Mouse (Mus musculus): Measurements from ENCODE around the gene AC131692.1. TPM values are rescaled to one million over a fixed set of nuclear protein-coding genes. Genes with fewer than 3 reads are reported as not detected.

The AC131692.1 gene
- polyA plus RNA-seq, 1 experiment from 2014 or later: not detected

DNA sequence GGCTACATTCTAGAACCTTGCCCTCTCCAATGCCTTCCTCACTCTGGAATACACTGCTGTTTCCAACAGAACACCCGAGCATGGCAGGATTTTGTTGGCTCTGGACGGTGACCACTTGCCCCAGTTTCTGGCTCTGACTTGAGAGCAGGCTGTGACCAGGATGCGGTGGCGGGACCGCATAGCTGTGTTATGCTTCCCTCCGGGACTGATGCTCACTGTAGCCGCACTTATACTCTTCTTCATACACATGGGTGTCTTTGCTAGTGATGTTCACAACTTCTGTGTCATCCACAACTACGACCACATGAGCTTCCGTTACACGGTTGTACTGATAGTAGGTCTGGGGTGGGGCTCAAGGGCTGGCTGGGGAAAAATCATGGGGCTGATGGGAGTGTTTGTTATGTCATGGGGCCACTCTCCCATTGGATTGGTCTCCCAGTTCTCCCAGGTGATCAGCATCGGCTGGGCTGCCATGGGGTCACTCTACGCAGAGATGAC, 14.2 kb upstream of the AC131692.1 start, which contains the start of gene Tmem262:
TSS of gene Tmem262 (plus strand) at position 51 of the 498 bp plus-strand sequence.
- Histone ChIP-seq H3K9me3 (ENCODE audit: control insufficient read depth, low read length) (no peaks in the 10 kb centered on the region), H3K4me2 (ENCODE audit: low read length) (no peak within 1 kb of the TSS), H3K4me3 (replicated peaks; ENCODE audit: low read length) (no peak within 1 kb of the TSS), H3K27ac (ENCODE audit: low read length) (no peak within 1 kb of the TSS), H3K9ac (replicated peaks; ENCODE audit: low read depth, low read length) (no peak within 1 kb of the TSS), H3K4me1 (replicated peaks; ENCODE audit: control insufficient read depth, insufficient read depth, low read length) (peaks cover 29% of the 10 kb centered on the region), H3K36me3 (ENCODE audit: control insufficient read depth, insufficient read depth) (peaks cover 13% of the 10 kb centered on the region), H3K27me3 (replicated peaks; ENCODE audit: control insufficient read depth, insufficient read depth, low read length) (no peaks in the 10 kb centered on the region)
- no peak for ATAC-seq
- WGBS: 96% methylated on average over 12 of the region's 12 CpGs

- 88% methylated on average over 9 of the region's 9 CpGs for WGBS
- Histone ChIP-seq H3K36me3 (ENCODE audit: control insufficient read depth, insufficient read depth) (peaks cover 13% of the 10 kb centered on the region), H3K4me3 (replicated peaks; ENCODE audit: low read length) (no peak within 1 kb of the TSS), H3K4me2 (ENCODE audit: low read length) (no peak within 1 kb of the TSS), H3K27me3 (replicated peaks; ENCODE audit: control insufficient read depth, insufficient read depth, low read length) (no peaks in the 10 kb centered on the region), H3K4me1 (replicated peaks; ENCODE audit: control insufficient read depth, insufficient read depth, low read length) (peaks cover 26% of the 10 kb centered on the region), H3K27ac (ENCODE audit: low read length) (no peak within 1 kb of the TSS), H3K9ac (replicated peaks; ENCODE audit: low read depth, low read length) (no peak within 1 kb of the TSS), H3K9me3 (ENCODE audit: control insufficient read depth, low read length) (no peaks in the 10 kb centered on the region)
- ATAC-seq: no peak
Measured at GRCm38 (mm10) chr19:6082156-6082555, 12.1 kb upstream of the AC131692.1 start, which contains the start of gene Gm28374. Gene Gm28374, minus strand, starts transcription at chr19:6082256.

GRCm38 (mm10) chr19:6084478-6085248, 9.6 kb upstream of the AC131692.1 start, which contains the start of the genes Zfpl1 and Cdca5:
Gene Zfpl1, minus strand, starts transcription at chr19:6084956.
Gene Cdca5, plus strand, starts transcription at chr19:6084983.
- WGBS: under 1% methylated on average over 58 of the region's 58 CpGs
- Histone ChIP-seq H3K9ac (replicated peaks; ENCODE audit: low read depth, low read length) (peak within 1 kb of the TSS; percentile 75), H3K36me3 (ENCODE audit: control insufficient read depth, insufficient read depth) (peaks cover 13% of the 10 kb centered on the region), H3K27ac (ENCODE audit: low read length) (peak within 1 kb of the TSS; percentile 59), H3K9me3 (ENCODE audit: control insufficient read depth, low read length) (no peaks in the 10 kb centered on the region), H3K4me2 (ENCODE audit: low read length) (peak within 1 kb of the TSS; percentile 91), H3K27me3 (replicated peaks; ENCODE audit: control insufficient read depth, insufficient read depth, low read length) (no peaks in the 10 kb centered on the region), H3K4me1 (replicated peaks; ENCODE audit: control insufficient read depth, insufficient read depth, low read length) (peaks cover 21% of the 10 kb centered on the region), H3K4me3 (replicated peaks; ENCODE audit: low read length) (peak within 1 kb of the TSS; percentile 77)
- ATAC-seq: peak; percentile 93

- H3K36me3 ChIP-seq (ENCODE audit: control insufficient read depth, insufficient read depth): peaks cover 11% of the 10 kb centered on the region
- WGBS: under 1% methylated on average over 17 of the region's 17 CpGs
- no peaks in the 10 kb centered on the region for H3K9me3 ChIP-seq (ENCODE audit: control insufficient read depth, low read length)
- peak overlapping the region; percentile 49 for H3K9ac ChIP-seq (replicated peaks; ENCODE audit: low read depth, low read length)
- peak overlapping the region; percentile 91 for H3K4me2 ChIP-seq (ENCODE audit: low read length)
- peaks cover 21% of the 10 kb centered on the region for H3K4me1 ChIP-seq (replicated peaks; ENCODE audit: control insufficient read depth, insufficient read depth, low read length)
- ATAC-seq: peak; percentile 64
- no peaks in the 10 kb centered on the region for H3K27me3 ChIP-seq (replicated peaks; ENCODE audit: control insufficient read depth, insufficient read depth, low read length)
- H3K27ac ChIP-seq (ENCODE audit: low read length): no peak overlapping the region
- H3K4me3 ChIP-seq (replicated peaks; ENCODE audit: low read length): peak overlapping the region; percentile 77
Measured at GRCm38 (mm10) chr19:6085417-6085879, 8.8 kb upstream of the AC131692.1 start.

DNA sequence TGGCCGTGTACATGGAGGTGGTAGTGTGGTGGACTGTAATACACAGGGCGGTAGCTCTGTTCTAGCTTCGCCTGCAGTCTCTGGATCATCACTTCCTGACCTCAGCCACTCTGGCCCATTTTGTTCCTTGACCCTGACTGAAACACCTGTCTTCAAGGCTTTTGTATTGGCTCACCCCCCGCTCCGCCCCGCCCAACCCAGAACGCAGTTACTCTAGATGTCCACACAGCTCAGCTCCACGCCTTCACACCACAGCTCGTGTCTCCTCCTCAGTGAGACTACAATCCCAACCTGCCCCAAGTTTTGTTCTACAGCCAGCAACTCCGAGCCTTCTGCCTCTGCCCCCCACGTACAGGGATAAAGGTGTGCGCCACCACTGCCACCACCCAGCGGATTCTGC, 5.4 kb upstream of the AC131692.1 start:
- 94% methylated on average over 13 of the region's 13 CpGs for WGBS
- peaks cover 2% of the 10 kb centered on the region; the same call in 1 of the 2 replicates for H3K36me3 ChIP-seq (ENCODE audit: control insufficient read depth, insufficient read depth)
- H3K9ac ChIP-seq (replicated peaks; ENCODE audit: low read depth, low read length): no peak overlapping the region

DNA sequence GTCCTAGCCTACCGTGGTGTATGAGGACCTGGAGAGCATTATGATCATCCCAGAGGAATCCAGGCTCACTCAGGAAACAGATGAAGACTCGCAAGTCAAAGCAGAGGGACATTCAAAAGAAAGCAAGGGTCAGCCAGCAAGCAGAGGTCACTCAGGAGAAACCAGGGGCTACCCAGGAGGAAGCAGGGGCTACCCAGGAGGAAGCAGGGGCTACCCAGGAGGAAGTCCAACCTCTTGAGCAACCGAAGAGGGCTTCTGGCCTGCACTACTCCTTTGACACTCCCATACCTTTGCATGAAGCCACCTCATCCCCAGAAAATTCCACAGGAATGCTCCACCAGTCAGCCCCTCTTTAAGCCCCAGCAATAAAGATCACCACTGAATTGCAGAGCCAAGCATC, 3.6 kb downstream of the AC131692.1 start:
- WGBS: 93% methylated on average over 3 of the region's 3 CpGs
- no peaks in the 10 kb centered on the region for H3K36me3 ChIP-seq (ENCODE audit: control insufficient read depth, insufficient read depth)
- no peaks in the 10 kb centered on the region for H3K4me1 ChIP-seq (replicated peaks; ENCODE audit: control insufficient read depth, insufficient read depth, low read length)
- no peak for ATAC-seq
- H3K4me3 ChIP-seq (replicated peaks; ENCODE audit: low read length): no peak overlapping the region
- no peak overlapping the region for H3K4me2 ChIP-seq (ENCODE audit: low read length)
- H3K9me3 ChIP-seq (ENCODE audit: control insufficient read depth, low read length): no peaks in the 10 kb centered on the region
- H3K27me3 ChIP-seq (replicated peaks; ENCODE audit: control insufficient read depth, insufficient read depth, low read length): no peaks in the 10 kb centered on the region
- H3K27ac ChIP-seq (ENCODE audit: low read length): no peak overlapping the region
- no peak overlapping the region for H3K9ac ChIP-seq (replicated peaks; ENCODE audit: low read depth, low read length)

More for the DNA sequence above, 5.4 kb upstream of the AC131692.1 start:
- H3K4me1 ChIP-seq (replicated peaks; ENCODE audit: control insufficient read depth, insufficient read depth, low read length): peaks cover 15% of the 10 kb centered on the region
- ATAC-seq: no peak
- H3K4me2 ChIP-seq (ENCODE audit: low read length): no peak overlapping the region
- no peak overlapping the region for H3K27ac ChIP-seq (ENCODE audit: low read length)
- no peak overlapping the region for H3K4me3 ChIP-seq (replicated peaks; ENCODE audit: low read length)
- no peaks in the 10 kb centered on the region for H3K9me3 ChIP-seq (ENCODE audit: control insufficient read depth, low read length)
- no peaks in the 10 kb centered on the region for H3K27me3 ChIP-seq (replicated peaks; ENCODE audit: control insufficient read depth, insufficient read depth, low read length)

GRCm38 (mm10) chr19:6101186-6101585, 7.0 kb downstream of the AC131692.1 start:
- Histone ChIP-seq H3K4me3 (replicated peaks; ENCODE audit: low read length) (no peak overlapping the region), H3K27ac (ENCODE audit: low read length) (no peak overlapping the region), H3K4me2 (ENCODE audit: low read length) (no peak overlapping the region), H3K4me1 (replicated peaks; ENCODE audit: control insufficient read depth, insufficient read depth, low read length) (no peaks in the 10 kb centered on the region), H3K36me3 (ENCODE audit: control insufficient read depth, insufficient read depth) (no peaks in the 10 kb centered on the region), H3K9ac (replicated peaks; ENCODE audit: low read depth, low read length) (no peak overlapping the region), H3K27me3 (replicated peaks; ENCODE audit: control insufficient read depth, insufficient read depth, low read length) (no peaks in the 10 kb centered on the region), H3K9me3 (ENCODE audit: control insufficient read depth, low read length) (no peaks in the 10 kb centered on the region)
- WGBS: 80% methylated on average over 6 of the region's 6 CpGs
- no peak for ATAC-seq

- no peaks in the 10 kb centered on the region for H3K27me3 ChIP-seq (replicated peaks; ENCODE audit: control insufficient read depth, insufficient read depth, low read length)
- ATAC-seq: no peak
Measured at GRCm38 (mm10) chr19:6102169-6102853, 8.1 kb downstream of the AC131692.1 start.

DNA sequence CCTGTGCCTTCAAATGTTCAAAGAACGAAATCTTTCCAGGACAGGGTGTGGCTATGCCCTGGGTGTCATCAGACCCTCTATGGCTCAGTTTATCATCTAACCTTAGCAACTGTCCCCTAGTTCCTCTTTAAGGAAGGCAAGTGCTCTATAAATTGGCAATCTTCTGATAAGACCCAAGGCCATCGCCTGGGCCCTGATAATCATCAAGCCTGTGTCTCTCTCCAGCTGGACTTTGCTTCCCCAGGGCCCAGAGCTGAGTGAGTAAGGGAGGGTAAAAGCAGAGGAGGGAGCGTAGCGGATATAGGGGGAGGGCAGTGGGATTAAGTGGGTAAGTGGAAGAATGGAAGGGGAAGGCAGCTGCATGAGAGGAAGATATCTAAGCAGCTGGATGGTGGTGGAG, 10.3 kb downstream of the AC131692.1 start:
- no peak overlapping the region for H3K9ac ChIP-seq (replicated peaks; ENCODE audit: low read depth, low read length)
- H3K36me3 ChIP-seq (ENCODE audit: control insufficient read depth, insufficient read depth): no peaks in the 10 kb centered on the region
- H3K9me3 ChIP-seq (ENCODE audit: control insufficient read depth, low read length): no peaks in the 10 kb centered on the region
- H3K4me1 ChIP-seq (replicated peaks; ENCODE audit: control insufficient read depth, insufficient read depth, low read length): no peaks in the 10 kb centered on the region
- no peak overlapping the region for H3K4me3 ChIP-seq (replicated peaks; ENCODE audit: low read length)
- no peak for ATAC-seq
- 81% methylated on average over 4 of the region's 4 CpGs for WGBS
- H3K27me3 ChIP-seq (replicated peaks; ENCODE audit: control insufficient read depth, insufficient read depth, low read length): no peaks in the 10 kb centered on the region
- no peak overlapping the region for H3K27ac ChIP-seq (ENCODE audit: low read length)
- no peak overlapping the region for H3K4me2 ChIP-seq (ENCODE audit: low read length)

More at GRCm38 (mm10) chr19:6102169-6102853, 8.1 kb downstream of the AC131692.1 start:
- H3K9ac ChIP-seq (replicated peaks; ENCODE audit: low read depth, low read length): no peak overlapping the region
- H3K4me1 ChIP-seq (replicated peaks; ENCODE audit: control insufficient read depth, insufficient read depth, low read length): no peaks in the 10 kb centered on the region
- 90% methylated on average over 6 of the region's 6 CpGs for WGBS
- no peaks in the 10 kb centered on the region for H3K36me3 ChIP-seq (ENCODE audit: control insufficient read depth, insufficient read depth)
- no peak overlapping the region for H3K4me2 ChIP-seq (ENCODE audit: low read length)
- H3K27ac ChIP-seq (ENCODE audit: low read length): no peak overlapping the region
- no peaks in the 10 kb centered on the region for H3K9me3 ChIP-seq (ENCODE audit: control insufficient read depth, low read length)
- no peak overlapping the region for H3K4me3 ChIP-seq (replicated peaks; ENCODE audit: low read length)

All from forebrain, embryonic 16.5 days (tissue).